Comparison of ENCODE assay signal across 8 mouse cellular contexts in genomic region chr11:95040491-95041138, GRCm38 (mm10). TPM values are rescaled to one million over a fixed set of nuclear protein-coding genes. Genes with fewer than 3 reads are reported as not detected.
A peak's percentile ranks its signal among the peaks of the same experiment; 100 is the strongest.
DNase-seq lines count a peak whose midpoint lies in the region; ATAC-seq and TF ChIP-seq lines count a peak whose summit lies in the region.

No protein-coding gene starts in this region.

- H3ac ChIP-seq in myocyte (ENCODE audit: control insufficient read depth, insufficient read length) = peak overlapping the region; percentile 51

- peaks cover 35% of the 10 kb centered on the region for H3K4me1 ChIP-seq in embryonic facial prominence, embryonic 10.5 days
- peaks cover 34% of the 10 kb centered on the region for H3K4me1 ChIP-seq in liver, embryonic 12.5 days

- TF ChIP-seq CTCF in layer of hippocampus, adult 2 months (conservative IDR thresholded peaks at IDR 0.05) = no peak

- peak overlapping the region; percentile 84 for H3K9ac ChIP-seq in liver, embryonic 12.5 days

- peaks cover 18% of the 10 kb centered on the region for H3K27me3 ChIP-seq in embryonic facial prominence, embryonic 10.5 days (replicated peaks; ENCODE audit: low read depth, poor library complexity, severe bottlenecking)
- peaks cover 22% of the 10 kb centered on the region for H3K27me3 ChIP-seq in liver, embryonic 12.5 days (replicated peaks)
- no peaks in the 10 kb centered on the region for H3K27me3 ChIP-seq in myocyte (ENCODE audit: control insufficient read depth, insufficient read depth, insufficient read length)

- H3K4me3 ChIP-seq in layer of hippocampus, adult 2 months = peak overlapping the region; percentile 94
- peak overlapping the region; percentile 85 for H3K4me3 ChIP-seq in embryonic facial prominence, embryonic 10.5 days
- H3K4me3 ChIP-seq in liver, embryonic 12.5 days = peak overlapping the region; percentile 75
- peak overlapping the region; percentile 35 for H3K4me3 ChIP-seq in myocyte

- peak overlapping the region; percentile 95 for H3K27ac ChIP-seq in layer of hippocampus, adult 2 months
- peak overlapping the region; percentile 81 for H3K27ac ChIP-seq in embryonic facial prominence, embryonic 10.5 days (replicated peaks)
- H3K27ac ChIP-seq in liver, embryonic 12.5 days = peak overlapping the region; percentile 69

- peak overlapping the region; percentile 96 for H3K4me2 ChIP-seq in liver, embryonic 12.5 days
- peak overlapping the region; percentile 94 for H3K4me2 ChIP-seq in myocyte (ENCODE audit: low read depth)

- no peaks in the 10 kb centered on the region for H3K9me3 ChIP-seq in embryonic facial prominence, embryonic 10.5 days
- no peaks in the 10 kb centered on the region for H3K9me3 ChIP-seq in liver, embryonic 12.5 days (replicated peaks)

- H3K79me2 ChIP-seq in myocyte (ENCODE audit: control insufficient read depth, insufficient read depth) = no peaks in the 10 kb centered on the region

- under 1% methylated on average over 20 of the region's 20 CpGs for WGBS in embryonic facial prominence, embryonic 10.5 days
- WGBS in liver, embryonic 12.5 days (ENCODE audit: insufficient replicate concordance) = 3% methylated on average over 20 of the region's 20 CpGs

- peak; percentile 38 for TF ChIP-seq POLR2A in myocyte (IDR thresholded peaks at IDR 0.05; ENCODE audit: insufficient read length, low read depth)

- no peak for DNase-seq in layer of hippocampus, adult 2 months (ENCODE audit: low spot score in 2 of 2)
- DNase-seq in layer of hippocampus, adult 9-10 months (ENCODE audit: low spot score) = no peak
- peak; percentile 26 for DNase-seq in embryonic facial prominence, embryonic 10.5 days (ENCODE audit: low spot score)
- peak; percentile 85 to 89 for DNase-seq in heart, adult 18-20 months
- DNase-seq in kidney, adult 11 months = peak; percentile 98
- DNase-seq in telencephalon, adult 2 months (ENCODE audit: low read depth, low spot score) = peak; percentile 23

- peak; percentile 40 for ATAC-seq in liver, embryonic 12.5 days

- H3K36me3 ChIP-seq in embryonic facial prominence, embryonic 10.5 days (replicated peaks) = peaks cover 9% of the 10 kb centered on the region
- H3K36me3 ChIP-seq in liver, embryonic 12.5 days = no peaks in the 10 kb centered on the region; the same call in 1 of the 2 replicates
- H3K36me3 ChIP-seq in myocyte (ENCODE audit: control insufficient read depth, insufficient read depth) = no peaks in the 10 kb centered on the region

TF ChIP-seq in myocyte, 11 proteins besides CTCF, POLR2A, EP300 and RAD21:
- TF ChIP-seq POLR2AphosphoS2 (IDR thresholded peaks at IDR 0.05; ENCODE audit: insufficient read length, low read depth) (no peak), CEBPB (IDR thresholded peaks at IDR 0.05; ENCODE audit: insufficient read depth, poor library complexity, severe bottlenecking) (no peak), TCF12 (IDR thresholded peaks at IDR 0.05; ENCODE audit: insufficient read depth, poor library complexity, severe bottlenecking) (no peak), MYOG (IDR thresholded peaks at IDR 0.05; ENCODE audit: control insufficient read depth in 1 of 3, insufficient read depth in 1 of 3, insufficient read length in 2 of 3, low read depth in 2 of 3) (peak in 1 of 3 experiments; percentile 70), MYOD1 (IDR thresholded peaks at IDR 0.05; ENCODE audit: control insufficient read depth in 1 of 3, insufficient read length in 2 of 3, low read depth in 2 of 3) (peak in 1 of 3 experiments; percentile 72)
TF ChIP-seq in myocyte: peak in this region for 2.

RNA-seq across cellular contexts. Expression of gene Pdk2, which starts 0.5 kb away (rescaled TPM):
- total RNA-seq in layer of hippocampus, adult 2 months (2021) = 100 to 1,000 TPM; 133 TPM
- 12.9 and 16.0 TPM in 2 replicates for polyA plus RNA-seq in embryonic facial prominence, embryonic 10.5 days (2016; fragmentation: Nextera tagmentation; extraction: Ambion mirVana)
- 100 to 1,000 TPM; 421 to 452 TPM for total RNA-seq in heart, adult 18-20 months (2021)
- 10.0 and 11.0 TPM in 2 replicates for polyA plus RNA-seq in liver, embryonic 12.5 days (2016; fragmentation: Nextera tagmentation; extraction: Ambion mirVana)
- polyA plus RNA-seq in myocyte (2012; fragmentation: generic; extraction: Trizol) = 33.3 TPM

RNA-seq across cellular contexts. Expression of gene Samd14, which starts 30.9 kb away (rescaled TPM):
- total RNA-seq in layer of hippocampus, adult 2 months (2021) = 10 to 100 TPM; 38.9 to 40.8 TPM
- 35.5 and 42.5 TPM in 2 replicates for polyA plus RNA-seq in embryonic facial prominence, embryonic 10.5 days (2016; fragmentation: Nextera tagmentation; extraction: Ambion mirVana)
- 1 to 10 TPM; 1.1 to 1.9 TPM for total RNA-seq in heart, adult 18-20 months (2021)
- 53.8 and 56.7 TPM in 2 replicates for polyA plus RNA-seq in liver, embryonic 12.5 days (2016; fragmentation: Nextera tagmentation; extraction: Ambion mirVana)
- 14.4 TPM for polyA plus RNA-seq in myocyte (2012; fragmentation: generic; extraction: Trizol)

RNA-seq across cellular contexts. Expression of gene Itga3, which starts 36.0 kb away (rescaled TPM):
- total RNA-seq in layer of hippocampus, adult 2 months (2021) = 10 to 100 TPM; 10.3 to 16.1 TPM
- 11.5 and 12.2 TPM in 2 replicates for polyA plus RNA-seq in embryonic facial prominence, embryonic 10.5 days (2016; fragmentation: Nextera tagmentation; extraction: Ambion mirVana)
- 10 to 100 TPM in 1 of 2 experiments, 1 to 10 TPM in 1; 8.6 to 10.1 TPM for total RNA-seq in heart, adult 18-20 months (2021)
- polyA plus RNA-seq in liver, embryonic 12.5 days (2016; fragmentation: Nextera tagmentation; extraction: Ambion mirVana) = 2.8 and 3.6 TPM in 2 replicates
- polyA plus RNA-seq in myocyte (2012; fragmentation: generic; extraction: Trizol) = 19.9 TPM

RNA-seq across cellular contexts. Expression of gene Ppp1r9b, which starts 49.8 kb away (rescaled TPM):
- 100 to 1,000 TPM; 967 to 974 TPM for total RNA-seq in layer of hippocampus, adult 2 months (2021)
- polyA plus RNA-seq in embryonic facial prominence, embryonic 10.5 days (2016; fragmentation: Nextera tagmentation; extraction: Ambion mirVana) = 8.3 and 9.4 TPM in 2 replicates
- 10 to 100 TPM; 44.8 to 47.2 TPM for total RNA-seq in heart, adult 18-20 months (2021)
- 13.4 and 14.1 TPM in 2 replicates for polyA plus RNA-seq in liver, embryonic 12.5 days (2016; fragmentation: Nextera tagmentation; extraction: Ambion mirVana)
- polyA plus RNA-seq in myocyte (2012; fragmentation: generic; extraction: Trizol) = 42.4 TPM

Comparison
In these comparisons a context has a peak if more than half of its experiments do, and no peak if none do; other contexts are left out.
1. DNase-seq: peak in embryonic facial prominence, embryonic 10.5 days (single experiment), heart, adult 18-20 months (2 of 2), kidney, adult 11 months (single experiment) and telencephalon, adult 2 months (single experiment); none in layer of hippocampus, adult 2 months (0 of 2) and layer of hippocampus, adult 9-10 months (single experiment).
2. H3K4me3 ChIP-seq: peak in every context shown above with its lines; median percentile 94 in layer of hippocampus, adult 2 months; 85 in embryonic facial prominence, embryonic 10.5 days; 75 in liver, embryonic 12.5 days; 35 in myocyte.
3. Peak in every context shown above with its lines, with median percentiles within 50 percentile points of each other: H3K27ac ChIP-seq.